Mouse (Mus musculus): ENCODE measurements at regions not wholly inside any gene's neighbourhood (a gene's known extent, or its start where the extent isn't known, plus 50 kb on each side); places are given as distances from the start of the nearest gene placed in this dataset.

GRCm38 (mm10) chr1:61139984-61140648, 162.4 kb downstream of the Icos start:
- Histone ChIP-seq H3K27ac (ENCODE audit: low read depth) (no peak overlapping the region), H3K36me3 (replicated peaks; ENCODE audit: insufficient read depth, low read length) (no peaks in the 10 kb centered on the region), H3K4me2 (ENCODE audit: low read depth, low read length) (no peak overlapping the region), H3K4me3 (ENCODE audit: low read depth, low read length) (no peak overlapping the region), H3K9ac (replicated peaks) (no peak overlapping the region), H3K4me1 (ENCODE audit: insufficient read depth) (0 out of 2 replicates have a peak, but pooled peaks cover 5% of the 10 kb centered on the region), H3K9me3 (ENCODE audit: low read length) (no peaks in the 10 kb centered on the region), H3K27me3 (ENCODE audit: insufficient read depth, low read length) (no peaks in the 10 kb centered on the region)
- DNase-seq (no peak), ATAC-seq (no peak)
- TF ChIP-seq CTCF (IDR thresholded peaks at IDR 0.05; ENCODE audit: low read depth) (no peak), EP300 (IDR thresholded peaks at IDR 0.05; ENCODE audit: low read depth) (no peak)
- 61% methylated on average over 10 of the region's 10 CpGs for WGBS (ENCODE audit: insufficient replicate concordance)

GRCm38 (mm10) chr1:61140870-61141591, 163.3 kb downstream of the Icos start:
- no peaks in the 10 kb centered on the region for H3K36me3 ChIP-seq (replicated peaks; ENCODE audit: insufficient read depth, low read length)
- no peak overlapping the region for H3K9ac ChIP-seq (replicated peaks)
- no peak overlapping the region for H3K4me3 ChIP-seq (ENCODE audit: low read depth, low read length)
- 0 out of 2 replicates have a peak, but pooled peaks cover 3% of the 10 kb centered on the region for H3K4me1 ChIP-seq (ENCODE audit: insufficient read depth)
- 41% methylated on average over 9 of the region's 9 CpGs for WGBS (ENCODE audit: insufficient replicate concordance)
- ATAC-seq (peak; percentile 68), DNase-seq (no peak)
- TF ChIP-seq EP300 (IDR thresholded peaks at IDR 0.05; ENCODE audit: low read depth) = no peak
- no peak for TF ChIP-seq CTCF (IDR thresholded peaks at IDR 0.05; ENCODE audit: low read depth)
- H3K4me2 ChIP-seq (ENCODE audit: low read depth, low read length) = no peak overlapping the region
- H3K27ac ChIP-seq (ENCODE audit: low read depth) = no peak overlapping the region
- no peaks in the 10 kb centered on the region for H3K27me3 ChIP-seq (ENCODE audit: insufficient read depth, low read length)
- no peaks in the 10 kb centered on the region for H3K9me3 ChIP-seq (ENCODE audit: low read length)

- Histone ChIP-seq H3K9me3 (ENCODE audit: low read length) (no peaks in the 10 kb centered on the region), H3K27ac (ENCODE audit: low read depth) (no peak overlapping the region), H3K4me2 (ENCODE audit: low read depth, low read length) (no peak overlapping the region), H3K36me3 (replicated peaks; ENCODE audit: insufficient read depth, low read length) (no peaks in the 10 kb centered on the region), H3K4me1 (ENCODE audit: insufficient read depth) (peaks cover 3% of the 10 kb centered on the region; the same call in 1 of the 2 replicates), H3K9ac (replicated peaks) (no peak overlapping the region), H3K4me3 (ENCODE audit: low read depth, low read length) (no peak overlapping the region), H3K27me3 (ENCODE audit: insufficient read depth, low read length) (no peaks in the 10 kb centered on the region)
- ATAC-seq = no peak
- TF ChIP-seq CTCF (IDR thresholded peaks at IDR 0.05; ENCODE audit: low read depth) = no peak
- no peak for TF ChIP-seq EP300 (IDR thresholded peaks at IDR 0.05; ENCODE audit: low read depth)
- WGBS (ENCODE audit: insufficient replicate concordance) = 28% methylated on average over 2 of the region's 2 CpGs
- DNase-seq = no peak
These were observed 163.8 kb downstream of the Icos start for GRCm38 (mm10) chr1:61141592-61141930.

GRCm38 (mm10) chr1:61141952-61142351, 164.2 kb downstream of the Icos start:
- Histone ChIP-seq H3K4me3 (ENCODE audit: low read depth, low read length) (no peak overlapping the region), H3K36me3 (replicated peaks; ENCODE audit: insufficient read depth, low read length) (no peaks in the 10 kb centered on the region), H3K27ac (ENCODE audit: low read depth) (no peak overlapping the region), H3K9me3 (ENCODE audit: low read length) (no peaks in the 10 kb centered on the region), H3K27me3 (ENCODE audit: insufficient read depth, low read length) (no peaks in the 10 kb centered on the region), H3K9ac (replicated peaks) (no peak overlapping the region), H3K4me1 (ENCODE audit: insufficient read depth) (peaks cover 3% of the 10 kb centered on the region; the same call in 1 of the 2 replicates), H3K4me2 (ENCODE audit: low read depth, low read length) (no peak overlapping the region)
- DNase-seq (no peak), ATAC-seq (no peak)
- WGBS (ENCODE audit: insufficient replicate concordance) = 44% methylated on average over 9 of the region's 9 CpGs
- TF ChIP-seq EP300 (IDR thresholded peaks at IDR 0.05; ENCODE audit: low read depth) (no peak), CTCF (IDR thresholded peaks at IDR 0.05; ENCODE audit: low read depth) (no peak)

- no peak overlapping the region for H3K4me2 ChIP-seq (ENCODE audit: low read depth, low read length)
- H3K4me3 ChIP-seq (ENCODE audit: low read depth, low read length) = no peak overlapping the region
- no peak for ATAC-seq
- no peak overlapping the region for H3K27ac ChIP-seq (ENCODE audit: low read depth)
- DNase-seq = no peak
- TF ChIP-seq EP300 (IDR thresholded peaks at IDR 0.05; ENCODE audit: low read depth) (no peak), CTCF (IDR thresholded peaks at IDR 0.05; ENCODE audit: low read depth) (no peak)
- 38% methylated on average over 14 of the region's 14 CpGs for WGBS (ENCODE audit: insufficient replicate concordance)
- no peak overlapping the region for H3K9ac ChIP-seq (replicated peaks)
- no peaks in the 10 kb centered on the region for H3K36me3 ChIP-seq (replicated peaks; ENCODE audit: insufficient read depth, low read length)
- peaks cover 3% of the 10 kb centered on the region for H3K4me1 ChIP-seq (ENCODE audit: insufficient read depth)
- no peaks in the 10 kb centered on the region for H3K9me3 ChIP-seq (ENCODE audit: low read length)
- H3K27me3 ChIP-seq (ENCODE audit: insufficient read depth, low read length) = no peaks in the 10 kb centered on the region
These were observed 165.5 kb downstream of the Icos start for GRCm38 (mm10) chr1:61143030-61143753.

- Histone ChIP-seq H3K4me2 (ENCODE audit: low read depth, low read length) (no peak overlapping the region), H3K9ac (replicated peaks) (no peak overlapping the region), H3K9me3 (ENCODE audit: low read length) (no peaks in the 10 kb centered on the region), H3K27me3 (ENCODE audit: insufficient read depth, low read length) (no peaks in the 10 kb centered on the region), H3K36me3 (replicated peaks; ENCODE audit: insufficient read depth, low read length) (no peaks in the 10 kb centered on the region), H3K4me3 (ENCODE audit: low read depth, low read length) (no peak overlapping the region), H3K27ac (ENCODE audit: low read depth) (no peak overlapping the region), H3K4me1 (ENCODE audit: insufficient read depth) (peaks cover 3% of the 10 kb centered on the region)
- DNase-seq (no peak), ATAC-seq (no peak)
- no peak for TF ChIP-seq CTCF (IDR thresholded peaks at IDR 0.05; ENCODE audit: low read depth)
- 69% methylated on average over 8 of the region's 8 CpGs for WGBS (ENCODE audit: insufficient replicate concordance)
These were observed 166.0 kb downstream of the Icos start for GRCm38 (mm10) chr1:61143754-61144066.
